Mouse (Mus musculus): ENCODE data around the gene Nptn. TPM values are rescaled to one million over a fixed set of nuclear protein-coding genes. Genes with fewer than 3 reads are reported as not detected.
A peak's percentile ranks its signal among the peaks of the same experiment; 100 is the strongest.

The Nptn gene
- total RNA-seq (2014; fragmentation: Nextera tagmentation): 118 and 124 TPM in 2 replicates
- 162 and 163 TPM in 2 replicates for total RNA-seq (2017)
- 115 and 121 TPM in 2 replicates for polyA plus RNA-seq (2012)

- no peaks in the 10 kb centered on the region for H3K27me3 ChIP-seq (ENCODE audit: insufficient read depth, low read length)
- no peaks in the 10 kb centered on the region for H3K9me3 ChIP-seq (replicated peaks)
- ATAC-seq (ENCODE audit: extremely low read depth, insufficient number of reproducible peaks, low FRiP score, poor library complexity, severe bottlenecking) (peak; percentile 79), DNase-seq (ENCODE audit: low spot score) (peak; percentile 86)
- peak within 1 kb of the TSS; percentile 83 for H3K4me3 ChIP-seq (ENCODE audit: low read depth, low read length)
- no peaks in the 10 kb centered on the region for H3K36me3 ChIP-seq (replicated peaks)
- peaks cover 27% of the 10 kb centered on the region for H3K4me1 ChIP-seq (ENCODE audit: insufficient read depth, low read depth, low read length)
- TF ChIP-seq CTCF (IDR thresholded peaks at IDR 0.05; ENCODE audit: low read depth, low read length) (no peak), GATA2 (IDR thresholded peaks at IDR 0.05; ENCODE audit: borderline replicate concordance, low read depth, low read length) (no peak), POLR2AphosphoS5 (IDR thresholded peaks at IDR 0.05; ENCODE audit: insufficient replicate concordance, low read depth, low read length) (no peak), TAL1 (conservative IDR thresholded peaks at IDR 0.05; ENCODE audit: low read depth, low read length) (no peak), GATA1 (IDR thresholded peaks at IDR 0.05; ENCODE audit: borderline replicate concordance, low read length) (no peak)
Measured at GRCm38 (mm10) chr9:58581958-58582540, at the start of gene Nptn. Gene Nptn, plus strand, starts transcription at chr9:58582240.

- H3K4me1 ChIP-seq (ENCODE audit: insufficient read depth, low read depth, low read length): peaks cover 30% of the 10 kb centered on the region
- H3K4me3 ChIP-seq (ENCODE audit: low read depth, low read length): no peak overlapping the region
- H3K27me3 ChIP-seq (ENCODE audit: insufficient read depth, low read length): peaks cover 45% of the 10 kb centered on the region
- no peak for DNase-seq (ENCODE audit: low spot score)
- H3K36me3 ChIP-seq (replicated peaks): no peaks in the 10 kb centered on the region
- no peak for ATAC-seq (ENCODE audit: extremely low read depth, insufficient number of reproducible peaks, low FRiP score, poor library complexity, severe bottlenecking)
- no peaks in the 10 kb centered on the region; the same call in 1 of the 2 replicates for H3K9me3 ChIP-seq (replicated peaks)
- TF ChIP-seq GATA2 (IDR thresholded peaks at IDR 0.05; ENCODE audit: borderline replicate concordance, low read depth, low read length) (no peak), GATA1 (IDR thresholded peaks at IDR 0.05; ENCODE audit: borderline replicate concordance, low read length) (no peak), TAL1 (conservative IDR thresholded peaks at IDR 0.05; ENCODE audit: low read depth, low read length) (no peak), POLR2AphosphoS5 (IDR thresholded peaks at IDR 0.05; ENCODE audit: insufficient replicate concordance, low read depth, low read length) (no peak), CTCF (IDR thresholded peaks at IDR 0.05; ENCODE audit: low read depth, low read length) (no peak)
Measured at GRCm38 (mm10) chr9:58533322-58533721, 48.7 kb upstream of the Nptn start.

- H3K4me1 ChIP-seq (ENCODE audit: insufficient read depth, low read depth, low read length): peaks cover 33% of the 10 kb centered on the region
- H3K9me3 ChIP-seq (replicated peaks): peaks cover 5% of the 10 kb centered on the region
- H3K27me3 ChIP-seq (ENCODE audit: insufficient read depth, low read length): peaks cover 39% of the 10 kb centered on the region
- DNase-seq (ENCODE audit: low spot score) (peak; percentile 51), ATAC-seq (ENCODE audit: extremely low read depth, insufficient number of reproducible peaks, low FRiP score, poor library complexity, severe bottlenecking) (no peak)
- TF ChIP-seq GATA1 (IDR thresholded peaks at IDR 0.05; ENCODE audit: borderline replicate concordance, low read length) (no peak), POLR2AphosphoS5 (IDR thresholded peaks at IDR 0.05; ENCODE audit: insufficient replicate concordance, low read depth, low read length) (no peak), TAL1 (conservative IDR thresholded peaks at IDR 0.05; ENCODE audit: low read depth, low read length) (no peak), CTCF (IDR thresholded peaks at IDR 0.05; ENCODE audit: low read depth, low read length) (peak; percentile 52)
- H3K4me3 ChIP-seq (ENCODE audit: low read depth, low read length): no peak overlapping the region
- H3K36me3 ChIP-seq (replicated peaks): no peaks in the 10 kb centered on the region
Measured at GRCm38 (mm10) chr9:58534766-58535165, 47.3 kb upstream of the Nptn start.

- TF ChIP-seq GATA2 (IDR thresholded peaks at IDR 0.05; ENCODE audit: borderline replicate concordance, low read depth, low read length) (no peak), CTCF (IDR thresholded peaks at IDR 0.05; ENCODE audit: low read depth, low read length) (peak; percentile 39; the same call in 1 of the 2 replicates)
- Histone ChIP-seq H3K4me1 (ENCODE audit: insufficient read depth, low read depth, low read length) (peaks cover 35% of the 10 kb centered on the region), H3K9me3 (replicated peaks) (peaks cover 5% of the 10 kb centered on the region), H3K27me3 (ENCODE audit: insufficient read depth, low read length) (peaks cover 40% of the 10 kb centered on the region), H3K4me3 (ENCODE audit: low read depth, low read length) (no peak overlapping the region), H3K36me3 (replicated peaks) (no peaks in the 10 kb centered on the region)
- no peak for DNase-seq (ENCODE audit: low spot score)
- ATAC-seq (ENCODE audit: extremely low read depth, insufficient number of reproducible peaks, low FRiP score, poor library complexity, severe bottlenecking): no peak
Measured at GRCm38 (mm10) chr9:58535447-58536134, 46.4 kb upstream of the Nptn start.

GRCm38 (mm10) chr9:58537774-58538173, 44.3 kb upstream of the Nptn start:
- peak overlapping the region; percentile 43; the same call in 1 of the 2 replicates for H3K4me3 ChIP-seq (ENCODE audit: low read depth, low read length)

GRCm38 (mm10) chr9:58539886-58540285, 42.2 kb upstream of the Nptn start:
- Histone ChIP-seq H3K4me3 (ENCODE audit: low read depth, low read length) (no peak overlapping the region), H3K4me1 (ENCODE audit: insufficient read depth, low read depth, low read length) (peaks cover 47% of the 10 kb centered on the region), H3K36me3 (replicated peaks) (no peaks in the 10 kb centered on the region), H3K27me3 (ENCODE audit: insufficient read depth, low read length) (peaks cover 34% of the 10 kb centered on the region), H3K9me3 (replicated peaks) (peaks cover 5% of the 10 kb centered on the region)
- ATAC-seq (ENCODE audit: extremely low read depth, insufficient number of reproducible peaks, low FRiP score, poor library complexity, severe bottlenecking) (no peak), DNase-seq (ENCODE audit: low spot score) (peak; percentile 48)
- no peak for TF ChIP-seq GATA1 (IDR thresholded peaks at IDR 0.05; ENCODE audit: borderline replicate concordance, low read length)
- TF ChIP-seq GATA2 (IDR thresholded peaks at IDR 0.05; ENCODE audit: borderline replicate concordance, low read depth, low read length): no peak
- TF ChIP-seq TAL1 (conservative IDR thresholded peaks at IDR 0.05; ENCODE audit: low read depth, low read length): no peak
- TF ChIP-seq POLR2AphosphoS5 (IDR thresholded peaks at IDR 0.05; ENCODE audit: insufficient replicate concordance, low read depth, low read length): no peak
- TF ChIP-seq CTCF (IDR thresholded peaks at IDR 0.05; ENCODE audit: low read depth, low read length): peak; percentile 91

More at GRCm38 (mm10) chr9:58537774-58538173, 44.3 kb upstream of the Nptn start:
- TF ChIP-seq TAL1 (conservative IDR thresholded peaks at IDR 0.05; ENCODE audit: low read depth, low read length) (no peak), GATA2 (IDR thresholded peaks at IDR 0.05; ENCODE audit: borderline replicate concordance, low read depth, low read length) (no peak), GATA1 (IDR thresholded peaks at IDR 0.05; ENCODE audit: borderline replicate concordance, low read length) (no peak), POLR2AphosphoS5 (IDR thresholded peaks at IDR 0.05; ENCODE audit: insufficient replicate concordance, low read depth, low read length) (no peak), CTCF (IDR thresholded peaks at IDR 0.05; ENCODE audit: low read depth, low read length) (no peak)
- ATAC-seq (ENCODE audit: extremely low read depth, insufficient number of reproducible peaks, low FRiP score, poor library complexity, severe bottlenecking) (no peak), DNase-seq (ENCODE audit: low spot score) (peak; percentile 56)
- H3K9me3 ChIP-seq (replicated peaks): peaks cover 5% of the 10 kb centered on the region
- peaks cover 31% of the 10 kb centered on the region for H3K27me3 ChIP-seq (ENCODE audit: insufficient read depth, low read length)
- H3K36me3 ChIP-seq (replicated peaks): no peaks in the 10 kb centered on the region
- H3K4me1 ChIP-seq (ENCODE audit: insufficient read depth, low read depth, low read length): peaks cover 47% of the 10 kb centered on the region
